Mouse (Mus musculus) heart, postnatal 0 days (tissue): ENCODE measurements around the gene Rfc2. TPM values are rescaled to one million over a fixed set of nuclear protein-coding genes. Genes with fewer than 3 reads are reported as not detected.

Experiments used
- ATAC-seq: fragments of 200-750 bp; cut with Nextera tagmentation; 2 replicates; pipeline ENCODE4 v1.8.0; 2017; ENCODE audit warnings: low read depth, moderate number of reproducible peaks, moderate library complexity; ENCODE audit not compliant: insufficient read depth
- DNase-seq: peaks from one replicate; pipeline ENCODE4 v3.0.0-alpha.2; 2016; ENCODE audit warnings: low spot score
- H3K27ac ChIP-seq: fragments of 300-500 bp; sonication (generic); 2 replicates; pipeline ENCODE4 v1.5.1; 2014; ENCODE audit warnings: low read depth, mild to moderate bottlenecking
- H3K27me3 ChIP-seq: fragments of 300-500 bp; sonication (generic); 2 replicates; pipeline ENCODE4 v1.6.1; 2014; ENCODE audit warnings: low read length, mixed read lengths; ENCODE audit not compliant: control insufficient read depth, insufficient read depth
- H3K36me3 ChIP-seq: fragments of 300-500 bp; sonication (generic); replicated peaks from 2 replicates; pipeline ENCODE4 v1.6.1; 2014; ENCODE audit warnings: low read length, mixed read lengths; ENCODE audit not compliant: control insufficient read depth, insufficient read depth
- H3K4me1 ChIP-seq: fragments of 300-500 bp; sonication (generic); 2 replicates; pipeline ENCODE4 v1.6.1; 2014; ENCODE audit warnings: antibody characterized with exemption; ENCODE audit not compliant: control insufficient read depth, insufficient read depth
- H3K4me2 ChIP-seq: fragments of 300-500 bp; sonication (generic); 2 replicates; pipeline ENCODE4 v1.6.1; 2014; ENCODE audit warnings: low read depth, mild to moderate bottlenecking, low read length, moderate library complexity
- H3K4me3 ChIP-seq: fragments of 300-500 bp; sonication (generic); 2 replicates; pipeline ENCODE4 v1.5.1; 2014; ENCODE audit warnings: low read depth, low read length
- H3K9ac ChIP-seq: fragments of 300-500 bp; sonication (generic); replicated peaks from 2 replicates; pipeline ENCODE4 v1.6.1; 2014; ENCODE audit warnings: low read depth, low read length, mixed read lengths
- H3K9me3 ChIP-seq: fragments of 300-500 bp; sonication (generic); replicated peaks from 2 replicates; pipeline ENCODE4 v1.6.1; 2016; ENCODE audit warnings: low read length; ENCODE audit not compliant: control insufficient read depth
- CTCF ChIP-seq: IDR thresholded peaks from 2 replicates; pipeline ENCODE4 v1.5.1; 2016; ENCODE audit warnings: antibody characterized with exemption, control low read depth, low read depth
- EP300 ChIP-seq: IDR thresholded peaks from 2 replicates; pipeline ENCODE4 v1.6.1; 2016; ENCODE audit warnings: antibody characterized with exemption, low read depth
- WGBS: fragments of 180-500 bp; shearing (Covaris S2); extraction: QIAGEN DNeasy Blood & Tissue Kit; methylation state at CpG from one replicate; pipeline ENCODE4 v1.1.7; 2014; 5-methylcytosine and 5-hydroxymethylcytosine counted together
- polyA plus RNA-seq: library from polyadenylated mRNA; unstranded; fragments of >200 nt; fragmentation: Nextera tagmentation; extraction: Ambion mirVana; gene quantifications from 2 replicates; pipeline ENCODE4 v1.2.1, GENCODE M21; 2015
- total RNA-seq: library from RNA; depleted of rRNA; stranded (reverse); fragments of >200 nt; gene quantifications from 2 replicates; pipeline ENCODE4 v1.2.3, GENCODE M21; 2014; ENCODE audit warnings: low replicate concordance

Rfc2 gene
- total and polyA plus RNA-seq, 2 experiments from 2014 or later = 64.6 to 92.1 TPM

DNA sequence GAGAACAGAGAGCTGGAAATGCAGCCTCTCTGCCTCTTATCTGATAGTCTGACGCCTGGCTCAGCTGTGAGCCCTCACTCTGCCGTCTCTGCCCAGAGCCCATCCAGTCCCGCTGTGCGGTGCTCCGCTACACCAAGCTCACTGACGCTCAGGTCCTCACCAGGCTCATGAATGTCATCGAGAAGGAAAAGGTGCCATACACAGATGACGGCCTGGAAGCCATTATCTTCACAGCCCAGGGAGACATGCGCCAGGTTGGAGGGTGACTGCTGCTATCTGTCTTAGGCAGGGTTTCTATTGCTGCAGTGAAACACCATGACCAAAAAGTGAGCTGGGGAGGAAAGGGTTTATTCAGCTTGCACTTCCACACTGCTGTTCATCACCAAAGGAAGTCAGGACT is 11.9 kb downstream of the Rfc2 start:
- Histone ChIP-seq H3K27me3 (no peaks in the 10 kb centered on the region), H3K4me2 (no peak overlapping the region), H3K4me1 (0 out of 2 replicates have a peak, but pooled peaks cover 5% of the 10 kb centered on the region), H3K36me3 (peaks cover 46% of the 10 kb centered on the region), H3K9me3 (no peaks in the 10 kb centered on the region), H3K27ac (no peak overlapping the region), H3K9ac (no peak overlapping the region), H3K4me3 (no peak overlapping the region)
- TF ChIP-seq EP300 (no peak), CTCF (no peak)
- WGBS = 62% methylated on average over 9 of the region's 9 CpGs
- DNase-seq (no peak), ATAC-seq (no peak)

DNA sequence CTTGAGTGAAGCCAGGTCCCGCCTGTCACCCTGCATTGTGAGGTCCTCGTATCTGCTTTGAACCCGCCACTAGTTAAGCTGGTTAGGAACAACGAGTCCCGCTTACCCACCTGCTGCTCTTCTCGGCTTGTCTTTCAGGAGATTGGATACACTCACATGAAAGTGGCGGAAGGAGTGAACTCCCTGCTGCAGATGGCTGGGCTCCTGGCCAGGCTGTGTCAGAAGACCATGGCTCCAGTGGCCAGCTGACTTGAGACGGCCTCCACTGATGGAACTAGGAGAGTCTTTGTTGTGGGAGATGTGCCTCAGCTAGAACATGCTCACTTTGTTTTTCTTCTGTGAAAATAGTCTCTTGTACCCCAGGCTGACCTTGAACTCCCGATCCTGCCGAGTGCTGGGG is 16.5 kb downstream of the Rfc2 start:
- WGBS = 66% methylated on average over 10 of the region's 10 CpGs
- ATAC-seq (peak; percentile 33; the same call in 1 of the 2 replicates), DNase-seq (no peak)
- Histone ChIP-seq H3K4me2 (no peak overlapping the region), H3K4me1 (no peaks in the 10 kb centered on the region), H3K9ac (no peak overlapping the region), H3K9me3 (no peaks in the 10 kb centered on the region), H3K4me3 (no peak overlapping the region), H3K36me3 (peaks cover 55% of the 10 kb centered on the region), H3K27me3 (no peaks in the 10 kb centered on the region), H3K27ac (no peak overlapping the region)
- TF ChIP-seq EP300 = no peak
- no peak for TF ChIP-seq CTCF

DNA sequence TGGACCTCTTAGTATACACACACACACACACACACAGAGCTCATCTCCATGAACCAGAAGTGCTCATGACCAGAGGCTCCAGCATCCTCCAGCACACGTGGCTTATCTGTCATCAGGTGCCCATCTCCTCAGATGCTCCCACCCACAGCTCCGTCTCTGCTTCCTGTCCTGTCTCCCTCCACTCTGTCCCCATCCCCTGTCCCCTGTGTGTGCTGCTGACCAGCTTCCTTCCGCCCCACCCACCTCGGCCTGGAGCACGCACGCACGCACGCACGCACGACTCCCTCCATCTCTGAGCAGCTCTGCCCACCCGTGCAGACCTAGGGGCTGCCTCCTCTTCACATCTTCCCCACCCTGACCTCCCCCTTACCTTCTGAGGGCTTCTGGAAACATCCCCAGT is 23.2 kb downstream of the Rfc2 start:
- no peak for ATAC-seq
- TF ChIP-seq CTCF = no peak
- no peak for TF ChIP-seq EP300
- H3K9ac ChIP-seq = no peak overlapping the region

DNA sequence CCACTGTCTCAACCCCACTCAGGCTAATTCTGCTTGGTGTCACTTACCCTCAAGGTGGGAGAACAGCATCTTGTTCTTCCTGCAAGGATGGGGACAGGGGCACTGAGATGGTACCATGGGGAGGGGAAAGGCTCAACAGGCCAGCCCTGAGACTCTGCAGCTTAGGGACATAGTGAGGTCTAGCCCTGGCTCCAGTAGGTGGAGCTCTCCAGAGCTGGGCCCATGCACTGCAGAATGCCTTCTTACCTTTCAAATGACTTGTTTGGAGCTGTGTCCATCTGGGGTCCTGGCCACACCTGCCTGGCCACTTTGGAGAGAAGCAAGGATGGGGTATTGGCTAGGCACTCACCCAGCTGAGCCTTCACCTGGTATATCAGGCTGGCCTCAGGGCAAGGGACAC is 25.1 kb downstream of the Rfc2 start:
- ATAC-seq (no peak), DNase-seq (no peak)
- Histone ChIP-seq H3K9me3 (no peaks in the 10 kb centered on the region), H3K4me2 (no peak overlapping the region), H3K9ac (no peak overlapping the region), H3K4me1 (no peaks in the 10 kb centered on the region), H3K27me3 (no peaks in the 10 kb centered on the region), H3K4me3 (no peak overlapping the region), H3K27ac (no peak overlapping the region), H3K36me3 (no peaks in the 10 kb centered on the region)
- TF ChIP-seq EP300 (no peak), CTCF (no peak)

More for the DNA sequence above, 23.2 kb downstream of the Rfc2 start:
- WGBS = 74% methylated on average over 11 of the region's 11 CpGs
- Histone ChIP-seq H3K36me3 (peaks cover 12% of the 10 kb centered on the region), H3K27ac (no peak overlapping the region), H3K9me3 (no peaks in the 10 kb centered on the region), H3K4me1 (no peaks in the 10 kb centered on the region), H3K27me3 (no peaks in the 10 kb centered on the region), H3K4me3 (no peak overlapping the region), H3K4me2 (no peak overlapping the region)
- DNase-seq = no peak

DNA sequence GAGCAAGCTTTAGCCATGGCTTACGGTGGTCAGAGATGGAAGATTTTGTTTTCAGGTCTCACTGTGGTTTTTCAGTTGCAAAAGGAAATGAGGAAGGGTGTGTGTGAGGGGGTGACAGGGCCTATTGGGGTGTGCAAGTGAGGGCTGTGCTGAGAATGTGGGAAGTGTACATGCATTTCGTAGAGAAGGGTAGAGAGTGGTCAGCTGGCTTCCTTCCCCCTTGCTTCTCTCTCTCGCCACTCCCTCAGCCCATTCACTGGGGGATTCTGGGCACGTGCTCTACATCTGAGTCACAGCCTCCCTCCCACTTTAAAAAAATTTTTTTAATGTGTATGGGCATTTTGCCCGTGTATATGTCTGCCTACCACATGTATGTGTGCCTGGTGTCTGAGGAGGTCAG is 26.0 kb downstream of the Rfc2 start:
- ATAC-seq (no peak), DNase-seq (no peak)
- H3K4me2 ChIP-seq = no peak overlapping the region
- H3K9ac ChIP-seq = no peak overlapping the region
- H3K4me3 ChIP-seq = no peak overlapping the region
- H3K27me3 ChIP-seq = no peaks in the 10 kb centered on the region
- 56% methylated on average over 5 of the region's 5 CpGs for WGBS
- no peak overlapping the region for H3K27ac ChIP-seq
- no peaks in the 10 kb centered on the region for H3K4me1 ChIP-seq
- no peaks in the 10 kb centered on the region for H3K36me3 ChIP-seq
- H3K9me3 ChIP-seq = no peaks in the 10 kb centered on the region
- no peak for TF ChIP-seq CTCF
- TF ChIP-seq EP300 = no peak

DNA sequence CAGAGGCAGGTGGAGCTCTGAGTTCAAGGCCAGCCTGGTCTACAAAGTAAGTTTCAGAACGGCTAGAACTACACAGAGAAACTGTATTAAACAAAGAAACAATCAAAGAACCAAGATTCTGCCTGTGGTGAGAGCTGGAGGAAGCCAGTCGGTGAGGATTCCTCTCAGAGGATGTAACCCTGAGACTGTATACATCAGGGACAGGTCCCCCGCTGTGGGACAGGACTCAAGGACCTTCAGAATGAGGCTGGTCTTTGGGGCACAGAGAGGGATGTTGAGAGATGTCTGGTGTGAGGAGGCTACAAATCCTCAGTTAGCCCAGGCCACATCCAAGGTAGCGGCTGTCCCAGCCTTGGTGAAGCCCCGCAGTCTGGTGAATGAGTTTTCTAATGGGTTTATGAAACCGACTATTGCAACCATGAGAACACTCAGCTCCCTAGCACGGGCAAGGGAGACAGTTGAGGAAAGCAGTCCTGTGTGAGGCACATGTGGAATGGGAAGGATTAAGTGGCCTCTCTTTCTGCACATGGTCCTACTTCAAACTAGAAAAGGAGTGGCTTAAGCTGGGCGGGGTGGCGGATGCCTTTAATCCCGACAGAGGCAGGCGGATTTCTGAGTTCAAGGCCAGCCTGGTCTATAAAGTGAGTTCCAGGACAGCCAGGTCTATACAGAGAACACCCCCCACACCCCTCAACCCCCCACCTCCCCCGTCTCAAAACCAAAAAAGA is 28.9 kb downstream of the Rfc2 start:
- WGBS = 81% methylated on average over 12 of the region's 12 CpGs
- Histone ChIP-seq H3K4me3 (no peak overlapping the region), H3K36me3 (no peaks in the 10 kb centered on the region), H3K9me3 (no peaks in the 10 kb centered on the region), H3K9ac (no peak overlapping the region), H3K27me3 (no peaks in the 10 kb centered on the region), H3K4me1 (no peaks in the 10 kb centered on the region), H3K4me2 (no peak overlapping the region), H3K27ac (no peak overlapping the region)
- TF ChIP-seq CTCF (no peak), EP300 (no peak)
- DNase-seq (no peak), ATAC-seq (no peak)
